Mouse (Mus musculus): Measurements from ENCODE around the gene Mus81.

The Mus81 gene

GRCm38 (mm10) chr19:5448354-5449150, 39.6 kb downstream of the Mus81 start:
- TF ChIP-seq CTCF (conservative IDR thresholded peaks at IDR 0.05; ENCODE audit: low read length) = no peak
- no peak for TF ChIP-seq POU5F1 (IDR thresholded peaks at IDR 0.05; ENCODE audit: borderline replicate concordance, low read length)
- no peak for TF ChIP-seq NANOG (IDR thresholded peaks at IDR 0.05; ENCODE audit: borderline replicate concordance, low read length)
- peak overlapping the region; percentile 83 for H3K4me3 ChIP-seq (replicated peaks; ENCODE audit: low read length)
- H3K4me1 ChIP-seq (replicated peaks; ENCODE audit: low read depth, low read length) = peaks cover 30% of the 10 kb centered on the region
- H3K9me3 ChIP-seq (ENCODE audit: low read length) = no peaks in the 10 kb centered on the region
- peaks cover 10% of the 10 kb centered on the region for H3K36me3 ChIP-seq (ENCODE audit: insufficient read depth, low read length)
- H3K27me3 ChIP-seq (ENCODE audit: insufficient read depth, low read length) = peaks cover 73% of the 10 kb centered on the region

- TF ChIP-seq NANOG (IDR thresholded peaks at IDR 0.05; ENCODE audit: borderline replicate concordance, low read length) (no peak), CTCF (conservative IDR thresholded peaks at IDR 0.05; ENCODE audit: low read length) (no peak), POU5F1 (IDR thresholded peaks at IDR 0.05; ENCODE audit: borderline replicate concordance, low read length) (no peak)
- Histone ChIP-seq H3K9me3 (ENCODE audit: low read length) (no peaks in the 10 kb centered on the region), H3K36me3 (ENCODE audit: insufficient read depth, low read length) (peaks cover 6% of the 10 kb centered on the region; the same call in 1 of the 2 replicates), H3K4me1 (replicated peaks; ENCODE audit: low read depth, low read length) (peaks cover 30% of the 10 kb centered on the region), H3K27me3 (ENCODE audit: insufficient read depth, low read length) (peaks cover 73% of the 10 kb centered on the region), H3K4me3 (replicated peaks; ENCODE audit: low read length) (peak within 1 kb of the TSS; percentile 83)
Observed at GRCm38 (mm10) chr19:5447515-5448353, 40.5 kb downstream of the Mus81 start, which contains the start of gene Fosl1. Gene Fosl1, plus strand, starts transcription at chr19:5447547.

- TF ChIP-seq NANOG (IDR thresholded peaks at IDR 0.05; ENCODE audit: borderline replicate concordance, low read length) (no peak), POU5F1 (IDR thresholded peaks at IDR 0.05; ENCODE audit: borderline replicate concordance, low read length) (no peak), CTCF (conservative IDR thresholded peaks at IDR 0.05; ENCODE audit: low read length) (no peak)
- no peak overlapping the region for H3K4me3 ChIP-seq (replicated peaks; ENCODE audit: low read length)
- H3K27me3 ChIP-seq (ENCODE audit: insufficient read depth, low read length) = peaks cover 65% of the 10 kb centered on the region
- H3K36me3 ChIP-seq (ENCODE audit: insufficient read depth, low read length) = no peaks in the 10 kb centered on the region
- H3K4me1 ChIP-seq (replicated peaks; ENCODE audit: low read depth, low read length) = peaks cover 26% of the 10 kb centered on the region
- H3K9me3 ChIP-seq (ENCODE audit: low read length) = no peaks in the 10 kb centered on the region
Observed at GRCm38 (mm10) chr19:5445747-5446146, 42.5 kb downstream of the Mus81 start.

- Histone ChIP-seq H3K36me3 (ENCODE audit: insufficient read depth, low read length) (no peaks in the 10 kb centered on the region), H3K9me3 (ENCODE audit: low read length) (peaks cover 6% of the 10 kb centered on the region), H3K4me3 (replicated peaks; ENCODE audit: low read length) (no peak overlapping the region), H3K4me1 (replicated peaks; ENCODE audit: low read depth, low read length) (peaks cover 26% of the 10 kb centered on the region), H3K27me3 (ENCODE audit: insufficient read depth, low read length) (peaks cover 57% of the 10 kb centered on the region)
- TF ChIP-seq POU5F1 (IDR thresholded peaks at IDR 0.05; ENCODE audit: borderline replicate concordance, low read length) = no peak
- no peak for TF ChIP-seq CTCF (conservative IDR thresholded peaks at IDR 0.05; ENCODE audit: low read length)
- no peak for TF ChIP-seq NANOG (IDR thresholded peaks at IDR 0.05; ENCODE audit: borderline replicate concordance, low read length)
Observed at GRCm38 (mm10) chr19:5444954-5445353, 43.2 kb downstream of the Mus81 start.

- TF ChIP-seq NANOG (IDR thresholded peaks at IDR 0.05; ENCODE audit: borderline replicate concordance, low read length) = no peak
- TF ChIP-seq CTCF (conservative IDR thresholded peaks at IDR 0.05; ENCODE audit: low read length) = no peak
- TF ChIP-seq POU5F1 (IDR thresholded peaks at IDR 0.05; ENCODE audit: borderline replicate concordance, low read length) = no peak
- peaks cover 26% of the 10 kb centered on the region for H3K4me1 ChIP-seq (replicated peaks; ENCODE audit: low read depth, low read length)
- H3K4me3 ChIP-seq (replicated peaks; ENCODE audit: low read length) = no peak overlapping the region
- peaks cover 6% of the 10 kb centered on the region for H3K9me3 ChIP-seq (ENCODE audit: low read length)
- H3K27me3 ChIP-seq (ENCODE audit: insufficient read depth, low read length) = peaks cover 52% of the 10 kb centered on the region
- no peaks in the 10 kb centered on the region for H3K36me3 ChIP-seq (ENCODE audit: insufficient read depth, low read length)
Observed at GRCm38 (mm10) chr19:5444371-5444908, 43.8 kb downstream of the Mus81 start.

GRCm38 (mm10) chr19:5433951-5434350, 54.3 kb downstream of the Mus81 start:
- H3K4me3 ChIP-seq (replicated peaks; ENCODE audit: low read length) = peak overlapping the region; percentile 74
- no peaks in the 10 kb centered on the region for H3K36me3 ChIP-seq (ENCODE audit: insufficient read depth, low read length)
- H3K4me1 ChIP-seq (replicated peaks; ENCODE audit: low read depth, low read length) = peaks cover 19% of the 10 kb centered on the region
- TF ChIP-seq CTCF (conservative IDR thresholded peaks at IDR 0.05; ENCODE audit: low read length) (no peak), POU5F1 (IDR thresholded peaks at IDR 0.05; ENCODE audit: borderline replicate concordance, low read length) (no peak), NANOG (IDR thresholded peaks at IDR 0.05; ENCODE audit: borderline replicate concordance, low read length) (no peak)
- H3K27me3 ChIP-seq (ENCODE audit: insufficient read depth, low read length) = peaks cover 29% of the 10 kb centered on the region
- no peaks in the 10 kb centered on the region for H3K9me3 ChIP-seq (ENCODE audit: low read length)

GRCm38 (mm10) chr19:5432992-5433852, 55.0 kb downstream of the Mus81 start:
- H3K4me3 ChIP-seq (replicated peaks; ENCODE audit: low read length) = peak overlapping the region; percentile 74
- peaks cover 29% of the 10 kb centered on the region for H3K27me3 ChIP-seq (ENCODE audit: insufficient read depth, low read length)
- H3K9me3 ChIP-seq (ENCODE audit: low read length) = no peaks in the 10 kb centered on the region
- H3K4me1 ChIP-seq (replicated peaks; ENCODE audit: low read depth, low read length) = peaks cover 19% of the 10 kb centered on the region
- H3K36me3 ChIP-seq (ENCODE audit: insufficient read depth, low read length) = no peaks in the 10 kb centered on the region
- no peak for TF ChIP-seq CTCF (conservative IDR thresholded peaks at IDR 0.05; ENCODE audit: low read length)
- TF ChIP-seq NANOG (IDR thresholded peaks at IDR 0.05; ENCODE audit: borderline replicate concordance, low read length) = no peak
- no peak for TF ChIP-seq POU5F1 (IDR thresholded peaks at IDR 0.05; ENCODE audit: borderline replicate concordance, low read length)
